Mouse (Mus musculus): Measurements from ENCODE around the gene Pld4. TPM values are rescaled to one million over a fixed set of nuclear protein-coding genes. Genes with fewer than 3 reads are reported as not detected.

Pld4 gene
- polyA plus RNA-seq, 1 experiment from 2014 or later = 4.0 TPM

GRCm38 (mm10) chr12:112794356-112794816 lies 33.9 kb downstream of the Pld4 start:
- no peaks in the 10 kb centered on the region for H3K27me3 ChIP-seq (replicated peaks; ENCODE audit: control insufficient read depth, insufficient read depth, low read length)
- no peak for ATAC-seq
- WGBS = 29% methylated on average over 7 of the region's 7 CpGs
- H3K4me3 ChIP-seq (replicated peaks; ENCODE audit: low read length) = no peak overlapping the region
- H3K9ac ChIP-seq (replicated peaks; ENCODE audit: low read depth, low read length) = no peak overlapping the region
- H3K9me3 ChIP-seq (ENCODE audit: control insufficient read depth, low read length) = no peaks in the 10 kb centered on the region
- peaks cover 17% of the 10 kb centered on the region for H3K4me1 ChIP-seq (replicated peaks; ENCODE audit: control insufficient read depth, insufficient read depth, low read length)
- no peak overlapping the region for H3K27ac ChIP-seq (ENCODE audit: low read length)
- no peaks in the 10 kb centered on the region for H3K36me3 ChIP-seq (ENCODE audit: control insufficient read depth, insufficient read depth)
- H3K4me2 ChIP-seq (ENCODE audit: low read length) = no peak overlapping the region

- no peak overlapping the region for H3K4me2 ChIP-seq (ENCODE audit: low read length)
- peaks cover 17% of the 10 kb centered on the region for H3K4me1 ChIP-seq (replicated peaks; ENCODE audit: control insufficient read depth, insufficient read depth, low read length)
- no peaks in the 10 kb centered on the region for H3K27me3 ChIP-seq (replicated peaks; ENCODE audit: control insufficient read depth, insufficient read depth, low read length)
- no peak for ATAC-seq
- H3K9me3 ChIP-seq (ENCODE audit: control insufficient read depth, low read length) = no peaks in the 10 kb centered on the region
- H3K4me3 ChIP-seq (replicated peaks; ENCODE audit: low read length) = no peak overlapping the region
- no peak overlapping the region for H3K27ac ChIP-seq (ENCODE audit: low read length)
- H3K9ac ChIP-seq (replicated peaks; ENCODE audit: low read depth, low read length) = no peak overlapping the region
- H3K36me3 ChIP-seq (ENCODE audit: control insufficient read depth, insufficient read depth) = no peaks in the 10 kb centered on the region
- WGBS = 83% methylated on average over 5 of the region's 5 CpGs
Measured at GRCm38 (mm10) chr12:112794998-112795397, 34.5 kb downstream of the Pld4 start.

GRCm38 (mm10) chr12:112795466-112796104 lies 35.1 kb downstream of the Pld4 start:
- 72% methylated on average over 18 of the region's 18 CpGs for WGBS
- H3K36me3 ChIP-seq (ENCODE audit: control insufficient read depth, insufficient read depth) = no peaks in the 10 kb centered on the region
- H3K9me3 ChIP-seq (ENCODE audit: control insufficient read depth, low read length) = no peaks in the 10 kb centered on the region
- H3K4me2 ChIP-seq (ENCODE audit: low read length) = no peak overlapping the region
- H3K4me3 ChIP-seq (replicated peaks; ENCODE audit: low read length) = no peak overlapping the region
- H3K27me3 ChIP-seq (replicated peaks; ENCODE audit: control insufficient read depth, insufficient read depth, low read length) = no peaks in the 10 kb centered on the region
- H3K27ac ChIP-seq (ENCODE audit: low read length) = no peak overlapping the region
- ATAC-seq = no peak
- peaks cover 17% of the 10 kb centered on the region for H3K4me1 ChIP-seq (replicated peaks; ENCODE audit: control insufficient read depth, insufficient read depth, low read length)
- H3K9ac ChIP-seq (replicated peaks; ENCODE audit: low read depth, low read length) = no peak overlapping the region

- Histone ChIP-seq H3K4me3 (replicated peaks; ENCODE audit: low read length) (no peak overlapping the region), H3K27me3 (replicated peaks; ENCODE audit: control insufficient read depth, insufficient read depth, low read length) (peaks cover 8% of the 10 kb centered on the region; the same call in 1 of the 2 replicates), H3K4me2 (ENCODE audit: low read length) (no peak overlapping the region), H3K36me3 (ENCODE audit: control insufficient read depth, insufficient read depth) (no peaks in the 10 kb centered on the region), H3K9me3 (ENCODE audit: control insufficient read depth, low read length) (no peaks in the 10 kb centered on the region), H3K9ac (replicated peaks; ENCODE audit: low read depth, low read length) (no peak overlapping the region), H3K27ac (ENCODE audit: low read length) (no peak overlapping the region), H3K4me1 (replicated peaks; ENCODE audit: control insufficient read depth, insufficient read depth, low read length) (peaks cover 22% of the 10 kb centered on the region)
- ATAC-seq = no peak
- 58% methylated on average over 17 of the region's 17 CpGs for WGBS
Measured at GRCm38 (mm10) chr12:112796551-112797510, 36.4 kb downstream of the Pld4 start.

GRCm38 (mm10) chr12:112797672-112798331 lies 37.3 kb downstream of the Pld4 start:
- Histone ChIP-seq H3K4me3 (replicated peaks; ENCODE audit: low read length) (no peak overlapping the region), H3K27me3 (replicated peaks; ENCODE audit: control insufficient read depth, insufficient read depth, low read length) (peaks cover 8% of the 10 kb centered on the region; the same call in 1 of the 2 replicates), H3K9me3 (ENCODE audit: control insufficient read depth, low read length) (no peaks in the 10 kb centered on the region), H3K9ac (replicated peaks; ENCODE audit: low read depth, low read length) (no peak overlapping the region), H3K4me2 (ENCODE audit: low read length) (no peak overlapping the region), H3K4me1 (replicated peaks; ENCODE audit: control insufficient read depth, insufficient read depth, low read length) (peaks cover 28% of the 10 kb centered on the region), H3K36me3 (ENCODE audit: control insufficient read depth, insufficient read depth) (no peaks in the 10 kb centered on the region), H3K27ac (ENCODE audit: low read length) (no peak overlapping the region)
- ATAC-seq = peak; percentile 22
- 48% methylated on average over 15 of the region's 15 CpGs for WGBS

- no peak for ATAC-seq
- H3K27me3 ChIP-seq (replicated peaks; ENCODE audit: control insufficient read depth, insufficient read depth, low read length) = peaks cover 8% of the 10 kb centered on the region; the same call in 1 of the 2 replicates
- 27% methylated on average over 5 of the region's 5 CpGs for WGBS
Measured at GRCm38 (mm10) chr12:112798332-112798681, 37.9 kb downstream of the Pld4 start.

GRCm38 (mm10) chr12:112798716-112799115 lies 38.3 kb downstream of the Pld4 start:
- Histone ChIP-seq H3K36me3 (ENCODE audit: control insufficient read depth, insufficient read depth) (no peaks in the 10 kb centered on the region), H3K9ac (replicated peaks; ENCODE audit: low read depth, low read length) (no peak overlapping the region), H3K4me3 (replicated peaks; ENCODE audit: low read length) (no peak overlapping the region), H3K4me1 (replicated peaks; ENCODE audit: control insufficient read depth, insufficient read depth, low read length) (peaks cover 28% of the 10 kb centered on the region), H3K9me3 (ENCODE audit: control insufficient read depth, low read length) (no peaks in the 10 kb centered on the region), H3K27me3 (replicated peaks; ENCODE audit: control insufficient read depth, insufficient read depth, low read length) (peaks cover 8% of the 10 kb centered on the region; the same call in 1 of the 2 replicates), H3K4me2 (ENCODE audit: low read length) (no peak overlapping the region), H3K27ac (ENCODE audit: low read length) (no peak overlapping the region)
- ATAC-seq = no peak
- 83% methylated on average over 5 of the region's 5 CpGs for WGBS

More at GRCm38 (mm10) chr12:112798332-112798681, 37.9 kb downstream of the Pld4 start:
- no peak overlapping the region for H3K9ac ChIP-seq (replicated peaks; ENCODE audit: low read depth, low read length)
- no peaks in the 10 kb centered on the region for H3K9me3 ChIP-seq (ENCODE audit: control insufficient read depth, low read length)
- peaks cover 28% of the 10 kb centered on the region for H3K4me1 ChIP-seq (replicated peaks; ENCODE audit: control insufficient read depth, insufficient read depth, low read length)
- no peak overlapping the region for H3K4me3 ChIP-seq (replicated peaks; ENCODE audit: low read length)
- H3K27ac ChIP-seq (ENCODE audit: low read length) = no peak overlapping the region
- no peaks in the 10 kb centered on the region for H3K36me3 ChIP-seq (ENCODE audit: control insufficient read depth, insufficient read depth)
- no peak overlapping the region for H3K4me2 ChIP-seq (ENCODE audit: low read length)

- H3K9me3 ChIP-seq (ENCODE audit: control insufficient read depth, low read length) = no peaks in the 10 kb centered on the region
- peaks cover 25% of the 10 kb centered on the region for H3K4me1 ChIP-seq (replicated peaks; ENCODE audit: control insufficient read depth, insufficient read depth, low read length)
- H3K27ac ChIP-seq (ENCODE audit: low read length) = no peak overlapping the region
- no peak overlapping the region for H3K4me3 ChIP-seq (replicated peaks; ENCODE audit: low read length)
- no peak overlapping the region for H3K4me2 ChIP-seq (ENCODE audit: low read length)
- H3K27me3 ChIP-seq (replicated peaks; ENCODE audit: control insufficient read depth, insufficient read depth, low read length) = peaks cover 8% of the 10 kb centered on the region; the same call in 1 of the 2 replicates
- 87% methylated on average over 10 of the region's 10 CpGs for WGBS
- no peak for ATAC-seq
- no peaks in the 10 kb centered on the region for H3K36me3 ChIP-seq (ENCODE audit: control insufficient read depth, insufficient read depth)
- H3K9ac ChIP-seq (replicated peaks; ENCODE audit: low read depth, low read length) = no peak overlapping the region
Measured at GRCm38 (mm10) chr12:112799237-112799970, 38.9 kb downstream of the Pld4 start.
